Mouse (Mus musculus): Measurements from ENCODE around the gene Cyp1a2.

- TF ChIP-seq ZNF384 (IDR thresholded peaks at IDR 0.05; ENCODE audit: low read depth, low read length): no peak
- no peak for TF ChIP-seq CHD2 (IDR thresholded peaks at IDR 0.05; ENCODE audit: low read depth, low read length)
- TF ChIP-seq MAFK (IDR thresholded peaks at IDR 0.05; ENCODE audit: insufficient read depth, low read depth, low read length): no peak
These were observed 39.0 kb downstream of the Cyp1a2 start for GRCm38 (mm10) chr9:57644442-57644943.
